Mouse (Mus musculus): ENCODE data around the gene Gm14214. TPM values are rescaled to one million over a fixed set of nuclear protein-coding genes. Genes with fewer than 3 reads are reported as not detected.

Gene Gm14214
- polyA plus RNA-seq, 1 experiment from 2014 or later: not detected

DNA sequence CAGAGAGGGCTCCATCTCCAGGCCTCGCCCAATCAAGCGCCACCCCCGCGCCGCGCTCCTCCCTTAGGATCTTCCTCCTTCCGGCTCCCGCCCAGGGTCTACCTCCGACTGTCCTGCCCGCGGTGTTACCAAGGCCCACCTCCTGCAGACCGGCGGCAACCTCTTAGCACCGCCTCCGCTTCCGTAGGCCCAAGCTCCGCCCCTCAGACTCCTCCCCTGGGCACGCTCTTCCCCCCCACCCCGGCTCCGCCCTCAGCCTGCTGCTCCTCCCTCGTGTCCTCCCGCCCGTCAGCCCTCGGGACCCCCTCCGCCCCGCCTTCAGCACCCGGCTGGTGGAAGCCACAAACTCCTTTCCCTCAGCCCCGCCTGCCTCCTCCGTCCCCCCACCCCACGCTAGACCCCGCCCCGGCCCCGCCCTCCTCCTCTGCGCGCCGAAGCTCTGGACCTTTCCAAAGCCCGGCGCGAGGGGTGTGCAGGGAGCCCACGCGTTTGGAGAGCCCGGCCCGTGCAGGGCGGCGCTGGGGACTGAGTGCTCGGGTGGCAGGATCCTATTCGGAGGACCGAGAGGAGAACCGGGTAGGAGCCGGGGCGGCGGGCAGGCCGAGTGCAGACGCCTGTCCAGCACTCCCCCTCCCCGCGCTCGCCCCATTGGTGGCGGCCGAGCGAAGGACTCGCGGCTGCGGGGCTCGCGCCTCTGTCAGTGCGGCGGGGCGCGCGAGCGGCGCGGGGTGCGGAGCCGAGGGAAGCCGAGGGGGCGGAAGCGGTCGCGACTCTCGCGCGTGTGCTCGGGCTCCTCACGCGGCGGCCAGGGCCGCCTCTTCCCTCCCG lies 21.0 kb upstream of the Gm14214 start, which contains the start of the genes Raly and a:
Gene Raly, plus strand, starts transcription at position 441 of the 828 bp plus-strand sequence.
Gene a, plus strand, starts transcription at position 747 of the 828 bp plus-strand sequence.
- Histone ChIP-seq H3K9ac (replicated peaks) (peak within 1 kb of the TSS; percentile 97), H3K4me1 (replicated peaks) (peaks cover 37% of the 10 kb centered on the region)

GRCm38 (mm10) chr2:154789977-154790655 lies 20.3 kb upstream of the Gm14214 start:
- Histone ChIP-seq H3K27ac (0 out of 2 replicates have a peak overlapping the region, but pooled peaks have one; percentile 96), H3K9me3 (no peaks in the 10 kb centered on the region), H3K4me3 (replicated peaks) (peak overlapping the region; percentile 94), H3K9ac (replicated peaks) (no peak overlapping the region), H3K27me3 (no peaks in the 10 kb centered on the region), H3K36me3 (no peaks in the 10 kb centered on the region), H3K4me2 (peak overlapping the region; percentile 84), H3K4me1 (replicated peaks) (peaks cover 31% of the 10 kb centered on the region)
- WGBS: 7% methylated on average over 14 of the region's 14 CpGs
- ATAC-seq (ENCODE audit: insufficient number of reproducible peaks, insufficient read depth, low FRiP score, low TSS enrichment, low read depth): no peak

More for the DNA sequence above, 21.0 kb upstream of the Gm14214 start, which contains the start of the genes Raly and a:
- Histone ChIP-seq H3K9me3 (no peaks in the 10 kb centered on the region), H3K4me2 (peak within 1 kb of the TSS; percentile 84), H3K36me3 (no peaks in the 10 kb centered on the region), H3K27me3 (no peaks in the 10 kb centered on the region), H3K27ac (peak within 1 kb of the TSS; percentile 96), H3K4me3 (replicated peaks) (peak within 1 kb of the TSS; percentile 94)
- whole genome bisulfite sequencing: under 1% methylated on average over 65 of the region's 89 CpGs
- ATAC-seq (ENCODE audit: insufficient number of reproducible peaks, insufficient read depth, low FRiP score, low TSS enrichment, low read depth): peak; percentile 95

DNA sequence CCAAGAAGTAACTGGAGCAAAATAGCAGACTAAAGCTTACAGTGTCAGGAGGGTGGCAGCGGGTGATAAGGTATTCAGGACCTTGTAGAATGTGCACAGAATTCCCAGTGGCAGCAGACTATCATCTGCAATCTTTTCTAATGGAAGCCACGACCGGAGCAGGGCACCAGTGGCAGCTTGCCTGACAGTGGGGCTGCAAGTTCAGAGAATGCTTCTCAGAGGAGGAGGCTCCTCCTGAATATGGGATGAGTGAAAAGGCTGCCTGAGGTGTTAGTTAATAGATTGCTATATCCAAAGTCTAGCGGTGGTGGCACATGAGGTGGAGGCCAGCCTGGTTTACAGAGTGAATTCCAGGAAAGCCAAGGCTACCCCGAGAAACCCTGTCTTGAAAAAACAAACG lies 19.6 kb upstream of the Gm14214 start:
- no peaks in the 10 kb centered on the region for H3K36me3 ChIP-seq
- H3K4me3 ChIP-seq (replicated peaks): no peak overlapping the region
- WGBS: 75% methylated on average over 6 of the region's 6 CpGs
- ATAC-seq (ENCODE audit: insufficient number of reproducible peaks, insufficient read depth, low FRiP score, low TSS enrichment, low read depth): no peak
- H3K27ac ChIP-seq: no peak overlapping the region
- no peak overlapping the region for H3K9ac ChIP-seq (replicated peaks)
- no peaks in the 10 kb centered on the region for H3K27me3 ChIP-seq
- no peak overlapping the region for H3K4me2 ChIP-seq
- H3K9me3 ChIP-seq: no peaks in the 10 kb centered on the region
- peaks cover 28% of the 10 kb centered on the region for H3K4me1 ChIP-seq (replicated peaks)

GRCm38 (mm10) chr2:154786776-154787175 lies 16.9 kb upstream of the Gm14214 start:
- Histone ChIP-seq H3K9ac (replicated peaks) (no peak overlapping the region), H3K27me3 (no peaks in the 10 kb centered on the region), H3K4me1 (replicated peaks) (peaks cover 17% of the 10 kb centered on the region), H3K4me3 (replicated peaks) (no peak overlapping the region), H3K27ac (no peak overlapping the region), H3K9me3 (no peaks in the 10 kb centered on the region), H3K36me3 (no peaks in the 10 kb centered on the region), H3K4me2 (no peak overlapping the region)
- ATAC-seq (ENCODE audit: insufficient number of reproducible peaks, insufficient read depth, low FRiP score, low TSS enrichment, low read depth): no peak
- 80% methylated on average over 11 of the region's 11 CpGs for WGBS

DNA sequence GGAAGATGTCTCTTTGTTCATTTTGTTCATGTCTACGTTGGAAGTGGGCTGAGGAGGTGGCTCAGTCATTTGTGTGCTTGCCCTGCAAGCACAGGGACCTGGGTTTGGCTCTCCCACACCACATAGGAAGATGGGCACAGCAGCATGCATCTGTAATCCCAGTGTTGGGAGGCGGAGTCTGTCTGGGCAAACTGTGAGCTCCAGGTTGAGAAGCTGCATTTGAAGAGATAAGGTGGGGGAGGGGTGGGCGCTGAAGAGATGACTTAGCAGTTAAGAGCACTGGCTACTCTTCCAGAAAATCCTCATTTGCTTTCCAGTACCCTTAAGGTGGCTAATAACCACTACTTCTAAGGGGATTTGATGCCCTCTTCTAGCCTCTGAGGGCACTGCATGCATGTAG lies 16.4 kb upstream of the Gm14214 start:
- H3K27ac ChIP-seq: no peak overlapping the region
- H3K4me2 ChIP-seq: no peak overlapping the region
- no peaks in the 10 kb centered on the region for H3K36me3 ChIP-seq
- H3K27me3 ChIP-seq: no peaks in the 10 kb centered on the region
- WGBS: 51% methylated on average over 3 of the region's 3 CpGs
- no peak for ATAC-seq (ENCODE audit: insufficient number of reproducible peaks, insufficient read depth, low FRiP score, low TSS enrichment, low read depth)
- H3K9me3 ChIP-seq: no peaks in the 10 kb centered on the region
- H3K4me1 ChIP-seq (replicated peaks): peaks cover 17% of the 10 kb centered on the region
- H3K4me3 ChIP-seq (replicated peaks): no peak overlapping the region
- no peak overlapping the region for H3K9ac ChIP-seq (replicated peaks)

DNA sequence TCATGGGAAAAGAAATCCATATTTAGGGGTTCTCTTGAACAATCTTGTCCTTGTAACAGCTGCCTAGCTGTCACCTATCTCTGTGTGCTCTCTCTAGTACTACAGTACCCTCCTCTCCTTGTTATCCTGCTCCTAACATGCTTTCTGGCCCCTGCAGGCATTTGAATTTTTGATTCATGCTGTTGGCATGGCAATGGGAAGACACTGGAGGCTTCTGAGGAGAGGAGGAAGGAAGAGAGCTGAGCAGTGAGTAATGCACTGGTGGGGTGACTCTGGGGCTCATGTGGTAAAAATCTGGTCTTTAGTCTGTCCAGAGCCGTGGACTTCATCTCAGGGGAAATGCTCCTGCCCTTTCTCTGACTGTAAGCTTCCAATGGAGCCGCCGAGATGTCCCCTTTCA lies 15.5 kb upstream of the Gm14214 start:
- Histone ChIP-seq H3K27ac (no peak overlapping the region), H3K9ac (replicated peaks) (no peak overlapping the region), H3K4me1 (replicated peaks) (peaks cover 17% of the 10 kb centered on the region), H3K4me2 (no peak overlapping the region), H3K27me3 (no peaks in the 10 kb centered on the region), H3K36me3 (no peaks in the 10 kb centered on the region), H3K9me3 (no peaks in the 10 kb centered on the region), H3K4me3 (replicated peaks) (no peak overlapping the region)
- 78% methylated on average over 3 of the region's 3 CpGs for whole genome bisulfite sequencing
- ATAC-seq (ENCODE audit: insufficient number of reproducible peaks, insufficient read depth, low FRiP score, low TSS enrichment, low read depth): no peak

GRCm38 (mm10) chr2:154782856-154783650 lies 13.2 kb upstream of the Gm14214 start:
- no peaks in the 10 kb centered on the region for H3K9me3 ChIP-seq
- ATAC-seq (ENCODE audit: insufficient number of reproducible peaks, insufficient read depth, low FRiP score, low TSS enrichment, low read depth): no peak
- no peak overlapping the region for H3K27ac ChIP-seq
- no peak overlapping the region for H3K4me2 ChIP-seq
- no peak overlapping the region for H3K4me3 ChIP-seq (replicated peaks)
- H3K4me1 ChIP-seq (replicated peaks): peaks cover 14% of the 10 kb centered on the region; the same call in 1 of the 2 replicates
- no peaks in the 10 kb centered on the region for H3K36me3 ChIP-seq
- no peaks in the 10 kb centered on the region for H3K27me3 ChIP-seq
- H3K9ac ChIP-seq (replicated peaks): no peak overlapping the region
- 67% methylated on average over 17 of the region's 17 CpGs for WGBS

- H3K27ac ChIP-seq: no peak overlapping the region
- H3K4me3 ChIP-seq (replicated peaks): no peak overlapping the region
- H3K27me3 ChIP-seq: no peaks in the 10 kb centered on the region
- peaks cover 14% of the 10 kb centered on the region; the same call in 1 of the 2 replicates for H3K4me1 ChIP-seq (replicated peaks)
- no peaks in the 10 kb centered on the region for H3K9me3 ChIP-seq
- H3K9ac ChIP-seq (replicated peaks): no peak overlapping the region
- no peak for ATAC-seq (ENCODE audit: insufficient number of reproducible peaks, insufficient read depth, low FRiP score, low TSS enrichment, low read depth)
- no peaks in the 10 kb centered on the region for H3K36me3 ChIP-seq
- WGBS: 67% methylated on average over 4 of the region's 4 CpGs
- H3K4me2 ChIP-seq: no peak overlapping the region
Observed at GRCm38 (mm10) chr2:154782361-154782760, 12.5 kb upstream of the Gm14214 start.

DNA sequence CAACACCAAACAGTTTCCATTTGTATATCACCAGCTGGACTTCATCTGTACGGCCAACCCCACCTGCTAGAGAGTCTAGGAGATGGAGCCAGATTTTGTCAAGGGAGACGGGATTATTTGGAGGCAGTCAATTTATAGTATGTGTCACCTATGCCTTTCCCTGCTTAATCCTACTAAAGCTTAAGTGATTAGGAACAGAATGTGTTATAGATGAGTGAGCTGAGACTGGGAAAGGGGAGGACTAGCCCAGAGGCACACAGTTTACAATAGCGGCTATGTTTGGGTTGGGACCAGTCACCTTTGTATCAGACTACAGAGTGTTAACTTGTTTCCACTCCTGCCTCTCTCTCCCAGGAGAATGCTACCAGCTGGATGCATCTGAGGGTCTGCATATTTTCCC lies 9.8 kb upstream of the Gm14214 start:
- 52% methylated on average over 3 of the region's 3 CpGs for WGBS
- ATAC-seq (ENCODE audit: insufficient number of reproducible peaks, insufficient read depth, low FRiP score, low TSS enrichment, low read depth): 0 out of 2 replicates have a peak, but pooled peaks have one; percentile 63
- Histone ChIP-seq H3K27me3 (no peaks in the 10 kb centered on the region), H3K9me3 (no peaks in the 10 kb centered on the region), H3K4me3 (replicated peaks) (no peak overlapping the region), H3K27ac (no peak overlapping the region), H3K36me3 (no peaks in the 10 kb centered on the region), H3K4me1 (replicated peaks) (peaks cover 12% of the 10 kb centered on the region; the same call in 1 of the 2 replicates), H3K4me2 (no peak overlapping the region), H3K9ac (replicated peaks) (no peak overlapping the region)

GRCm38 (mm10) chr2:154776496-154776895 lies 6.7 kb upstream of the Gm14214 start:
- Histone ChIP-seq H3K4me1 (replicated peaks) (no peaks in the 10 kb centered on the region), H3K9me3 (0 out of 2 replicates have a peak, but pooled peaks cover 4% of the 10 kb centered on the region), H3K27me3 (no peaks in the 10 kb centered on the region), H3K9ac (replicated peaks) (no peak overlapping the region), H3K36me3 (no peaks in the 10 kb centered on the region), H3K4me3 (replicated peaks) (no peak overlapping the region), H3K4me2 (no peak overlapping the region), H3K27ac (no peak overlapping the region)
- 80% methylated on average over 7 of the region's 7 CpGs for WGBS
- ATAC-seq (ENCODE audit: insufficient number of reproducible peaks, insufficient read depth, low FRiP score, low TSS enrichment, low read depth): no peak

GRCm38 (mm10) chr2:154774032-154774431 lies 4.2 kb upstream of the Gm14214 start:
- Histone ChIP-seq H3K27me3 (no peaks in the 10 kb centered on the region), H3K4me2 (no peak overlapping the region), H3K4me3 (replicated peaks) (no peak overlapping the region), H3K36me3 (no peaks in the 10 kb centered on the region), H3K27ac (no peak overlapping the region), H3K9ac (replicated peaks) (no peak overlapping the region), H3K4me1 (replicated peaks) (no peaks in the 10 kb centered on the region), H3K9me3 (0 out of 2 replicates have a peak, but pooled peaks cover 4% of the 10 kb centered on the region)
- 86% methylated on average over 1 of the region's 1 CpGs for WGBS
- no peak for ATAC-seq (ENCODE audit: insufficient number of reproducible peaks, insufficient read depth, low FRiP score, low TSS enrichment, low read depth)

Measured in limb, embryonic 12.5 days (tissue).